Mouse (Mus musculus) heart, postnatal 10 days (tissue): ENCODE data around the gene Gtpbp6. TPM values are rescaled to one million over a fixed set of nuclear protein-coding genes. Genes with fewer than 3 reads are reported as not detected.
"Not testable (repeated sequence)": the region's sequence is repeated elsewhere in the genome, so short reads cannot be mapped to it uniquely, and the experiment has no call there.

Experiments
- DNase-seq, 2 experiments: peaks; one replicate each; pipeline ENCODE4 v3.0.0; 2021
- intact Hi-C: fragments of 180-260 bp; cut with DNase I; formaldehyde crosslinking; loops from one replicate; pipeline ENCODE4 v1.15.1; 2025
- total RNA-seq, 2 experiments: library from RNA; stranded (reverse); gene quantifications; 2 replicates each; pipeline ENCODE4 v1.2.3; 2021

The Gtpbp6 gene
- total RNA-seq, 2 experiments from 2014 or later, result 29.8 to 30.1 TPM

DNA sequence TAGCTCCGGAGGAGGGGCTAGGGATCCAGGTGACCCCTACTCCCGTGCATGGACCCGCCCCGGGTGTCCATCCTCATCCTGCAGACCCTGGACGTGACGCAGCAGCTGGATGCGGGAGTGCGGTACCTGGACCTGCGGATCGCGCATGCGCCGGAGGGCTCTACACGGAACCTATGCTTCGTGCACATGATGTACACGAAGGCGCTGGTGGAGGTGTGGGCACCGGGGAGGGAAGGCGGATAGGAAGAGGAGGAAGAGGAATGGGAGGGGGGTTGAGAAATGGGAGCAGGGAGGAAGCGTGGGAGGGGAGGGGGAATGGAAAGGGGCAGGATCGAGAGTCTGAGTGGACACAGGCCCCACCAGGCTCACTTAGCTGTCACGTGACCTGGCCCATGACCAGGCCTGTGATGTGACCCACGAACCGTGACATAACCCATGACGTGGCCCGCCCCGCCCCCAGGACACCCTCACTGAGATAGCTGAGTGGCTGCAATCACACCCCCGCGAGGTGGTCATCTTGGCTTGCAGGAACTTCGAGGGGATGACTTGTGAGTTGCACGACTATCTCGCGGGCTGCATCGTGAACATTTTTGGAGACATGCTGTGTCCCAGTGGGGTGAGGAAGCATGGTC is 6.2 kb downstream of the Gtpbp6 start:
- intact Hi-C loops, result no loop called here

DNA sequence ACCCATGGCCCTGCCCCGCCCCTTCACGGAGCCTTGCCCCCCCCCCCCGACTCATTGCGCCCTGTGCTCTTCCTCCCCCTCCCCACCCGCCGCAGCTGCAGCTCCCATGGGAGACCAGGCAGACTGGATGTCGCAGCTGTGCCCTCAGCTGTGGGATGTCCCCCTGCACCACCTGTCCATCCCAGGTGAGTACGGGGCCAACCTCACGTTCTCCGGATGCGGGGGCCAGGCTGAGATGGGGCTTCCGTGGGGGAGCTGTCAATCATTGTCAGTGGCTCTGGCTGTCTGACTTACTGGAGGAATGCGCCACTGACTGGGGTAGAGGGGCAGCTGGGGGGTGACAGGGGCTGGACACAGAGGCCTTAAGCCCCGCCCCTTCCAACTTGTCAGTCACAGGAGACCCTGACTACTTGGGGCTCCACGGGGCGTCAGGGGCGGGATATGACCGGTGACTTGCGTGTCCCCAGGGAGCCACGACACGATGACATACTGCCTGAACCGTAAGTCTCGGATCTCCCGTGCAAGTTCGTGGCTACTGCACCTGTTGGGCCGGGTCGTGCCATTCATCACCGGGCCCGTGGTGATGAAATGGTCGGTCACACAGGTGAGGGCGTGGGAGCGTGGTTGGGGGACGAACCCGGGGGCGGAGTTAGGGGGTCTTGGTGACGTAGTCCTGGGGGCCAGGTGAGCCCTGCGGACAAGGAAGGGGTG is 6.9 kb downstream of the Gtpbp6 start:
- no peak for DNase-seq
- intact Hi-C loops, result no loop called here

More for the DNA sequence above, 6.2 kb downstream of the Gtpbp6 start:
- DNase-seq, result no peak

DNA sequence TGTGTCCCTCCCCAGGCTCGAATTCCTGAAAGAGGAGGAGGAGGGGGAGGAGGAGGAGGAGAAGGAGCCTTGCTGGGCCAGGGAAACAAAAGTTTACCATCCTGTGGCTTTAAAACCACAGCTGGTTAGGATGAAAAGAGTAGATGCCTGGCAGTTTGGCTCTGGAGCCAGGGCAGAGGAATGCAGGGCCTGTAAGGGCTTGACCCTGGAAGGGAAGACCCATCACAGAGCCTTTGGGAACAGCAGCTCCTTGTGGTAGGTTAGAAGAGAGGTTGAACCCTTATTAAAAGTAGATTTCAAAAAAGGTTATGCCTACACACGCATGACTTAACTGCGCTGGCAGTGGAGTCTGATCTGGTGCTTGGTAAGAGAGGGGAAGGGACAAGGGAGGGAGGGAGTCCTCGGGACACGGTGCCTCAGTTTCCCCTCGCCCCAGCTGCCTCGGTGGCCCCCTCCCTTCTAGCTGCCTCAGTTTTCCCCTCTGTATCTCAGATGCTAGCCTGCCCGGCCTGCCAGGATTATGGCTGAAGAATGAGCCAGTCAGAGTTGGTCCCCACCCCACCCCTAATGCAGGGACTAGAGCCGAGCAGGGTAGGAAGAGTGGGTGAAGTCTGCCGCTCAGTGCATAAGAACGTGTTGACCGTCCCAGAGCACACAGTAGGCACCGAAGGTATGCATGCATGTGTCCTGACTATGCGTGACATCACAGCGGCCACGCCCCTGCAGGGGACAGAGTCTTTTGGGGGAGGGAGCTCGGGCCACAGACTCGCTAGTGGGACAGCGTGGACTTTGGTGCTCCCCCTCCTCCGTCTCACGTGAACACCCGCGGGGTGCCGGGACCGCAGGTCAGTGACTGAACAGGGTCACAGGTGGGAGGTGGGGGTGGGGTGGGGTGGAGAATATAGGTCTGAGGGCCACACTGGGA is 8.1 kb downstream of the Gtpbp6 start, which contains the start of gene Plcxd1:
TSS of gene Plcxd1 (plus strand) at position 314 of the 925 bp plus-strand sequence.
- no peak for DNase-seq
- intact Hi-C loops, result no loop called here

DNA sequence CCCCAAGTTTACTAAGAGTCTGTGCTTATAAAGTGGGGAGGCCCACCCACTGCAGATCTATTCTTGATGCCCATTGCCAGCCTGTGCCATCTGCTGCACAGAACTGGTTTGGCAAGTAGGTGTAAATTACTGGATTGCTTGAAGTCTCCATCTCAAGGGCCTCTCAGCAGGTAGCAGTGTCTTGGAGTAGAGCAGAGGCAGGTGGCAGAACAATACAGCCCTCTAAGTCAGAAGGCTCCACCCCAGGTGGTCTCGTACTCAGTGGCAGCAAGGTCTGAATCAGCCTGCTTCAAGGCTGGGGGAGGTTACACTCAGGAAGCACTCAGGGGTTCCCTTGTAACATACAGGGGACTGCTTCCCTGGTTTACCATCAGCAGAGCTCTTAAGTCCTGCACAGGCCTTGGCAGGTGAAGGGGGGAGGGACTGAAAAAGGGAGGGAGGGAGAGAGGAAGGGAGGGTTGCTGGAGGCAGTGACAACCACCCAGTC is 9.0 kb downstream of the Gtpbp6 start:
- intact Hi-C loops, result no loop called here
- DNase-seq, result no peak

DNA sequence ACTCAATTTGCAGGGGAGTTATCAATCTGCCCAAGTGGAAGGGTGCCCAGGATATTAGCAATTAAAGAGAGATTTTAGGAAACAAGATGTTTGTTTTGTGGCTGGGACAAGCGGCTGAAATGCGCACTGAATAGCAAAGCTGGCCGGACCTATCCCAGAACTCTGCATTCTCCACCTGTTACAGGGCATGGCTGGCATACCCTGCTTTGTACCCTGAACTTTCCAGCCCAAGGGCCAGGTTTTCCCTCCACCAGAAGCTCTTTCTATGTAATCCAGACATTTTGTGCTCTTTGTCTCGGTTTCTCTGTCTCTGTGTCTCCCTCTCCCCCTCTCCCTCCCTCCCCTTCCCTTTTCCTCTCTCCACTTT is 13.2 kb downstream of the Gtpbp6 start:
- DNase-seq, result no peak

DNA sequence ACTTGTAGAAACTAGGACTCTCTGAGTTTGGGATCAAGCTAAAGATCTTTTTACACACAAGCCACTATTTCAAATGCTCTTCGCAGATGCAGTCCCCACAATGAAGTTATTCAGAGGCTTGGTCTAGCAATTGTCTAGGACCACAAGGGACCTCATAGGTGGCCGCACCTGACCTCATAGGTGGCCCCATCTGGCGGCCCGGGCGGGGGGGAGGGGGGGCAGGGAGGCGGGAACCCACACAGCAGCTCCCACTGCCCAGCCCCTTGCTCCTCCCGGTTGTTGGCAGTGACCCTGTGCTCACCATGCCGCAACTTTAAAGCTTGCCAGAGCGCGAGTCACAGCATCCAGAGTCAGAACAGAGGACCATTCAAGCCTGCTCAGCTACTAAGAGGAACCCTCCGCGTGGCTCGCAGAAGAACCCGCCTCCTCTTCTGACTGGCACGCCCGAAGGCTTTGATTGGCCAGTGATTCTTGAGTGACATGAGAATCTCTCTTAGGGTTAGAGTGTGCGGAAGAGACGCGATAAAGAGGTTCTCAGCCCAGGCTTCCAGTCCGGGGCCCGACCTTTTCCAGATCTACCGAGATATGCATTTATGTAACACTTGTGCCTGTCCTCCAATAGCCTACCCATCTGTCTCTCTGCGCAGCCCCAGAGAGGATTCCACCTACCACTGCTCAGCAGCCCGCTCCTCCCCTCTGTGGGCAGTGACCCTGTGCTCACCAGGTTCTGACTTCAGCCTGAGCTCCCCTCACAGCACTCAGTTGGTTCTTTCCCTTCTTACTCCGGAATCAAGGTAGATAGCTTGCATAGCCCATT is 13.8 kb downstream of the Gtpbp6 start, which contains the start of gene Gm35315:
TSS of gene Gm35315 (minus strand) at position 391 of the 817 bp plus-strand sequence.
- DNase-seq, result peak; percentile 88 to 89
- intact Hi-C loops, result no loop called here

More for the DNA sequence above, 13.2 kb downstream of the Gtpbp6 start:
- intact Hi-C loops, result no loop called here

DNA sequence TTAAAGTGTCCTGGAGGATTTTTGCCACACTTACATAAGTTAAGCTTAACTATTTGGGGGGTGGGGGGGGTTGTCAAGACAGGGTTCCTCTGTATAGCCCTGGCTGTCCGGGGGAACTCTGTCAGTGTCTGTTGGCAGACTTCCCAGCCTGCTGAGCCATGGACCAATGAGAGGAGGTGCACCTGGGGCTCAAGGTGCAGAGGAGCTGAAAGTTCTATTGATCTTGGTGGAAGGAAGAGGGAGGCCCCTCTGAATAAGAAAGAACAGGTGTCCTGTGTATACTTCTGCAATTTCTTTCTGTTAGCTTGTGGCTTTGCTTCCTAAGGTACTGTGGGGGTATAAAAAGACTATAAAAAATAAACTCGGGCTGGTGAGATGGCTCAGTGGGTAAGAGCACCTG is 16.5 kb downstream of the Gtpbp6 start:
- intact Hi-C loops, result no loop called here

DNA sequence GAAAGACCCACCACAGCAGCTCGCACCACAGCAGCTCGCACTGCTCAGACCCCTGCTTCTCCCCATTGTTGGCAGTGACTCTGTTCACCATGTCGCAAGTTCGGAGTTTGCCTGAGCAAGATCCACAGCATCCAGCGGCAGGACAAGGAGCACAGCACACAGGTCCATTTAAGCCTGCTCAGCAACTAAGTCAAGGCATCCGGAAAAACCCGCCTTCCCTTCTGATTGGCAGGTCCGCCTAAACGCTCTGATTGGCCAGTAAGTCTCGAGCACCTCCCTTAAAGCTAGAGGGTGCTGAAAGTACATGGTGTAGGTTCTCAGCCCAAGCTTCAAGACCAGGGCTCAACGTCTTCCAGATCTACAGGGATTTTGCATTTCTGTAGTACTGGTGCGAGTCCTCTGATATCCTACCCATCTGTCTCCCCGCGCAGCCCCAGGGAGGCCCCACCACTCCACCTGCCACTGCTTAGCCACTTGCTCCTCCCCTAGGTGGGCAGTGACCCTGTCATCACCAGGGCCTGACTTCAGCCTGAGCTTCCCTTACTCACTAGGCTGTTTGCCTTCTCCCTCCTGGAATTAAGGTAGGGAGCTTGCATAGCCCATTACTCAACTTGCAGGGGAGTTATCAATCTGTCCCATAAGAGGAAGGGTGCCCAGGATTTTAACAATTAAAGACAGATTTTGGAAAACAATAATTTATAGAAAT is 21.7 kb downstream of the Gtpbp6 start:
- no peak for DNase-seq
- intact Hi-C loops, result no loop called here

More for the DNA sequence above, 16.5 kb downstream of the Gtpbp6 start:
- DNase-seq, result no peak

DNA sequence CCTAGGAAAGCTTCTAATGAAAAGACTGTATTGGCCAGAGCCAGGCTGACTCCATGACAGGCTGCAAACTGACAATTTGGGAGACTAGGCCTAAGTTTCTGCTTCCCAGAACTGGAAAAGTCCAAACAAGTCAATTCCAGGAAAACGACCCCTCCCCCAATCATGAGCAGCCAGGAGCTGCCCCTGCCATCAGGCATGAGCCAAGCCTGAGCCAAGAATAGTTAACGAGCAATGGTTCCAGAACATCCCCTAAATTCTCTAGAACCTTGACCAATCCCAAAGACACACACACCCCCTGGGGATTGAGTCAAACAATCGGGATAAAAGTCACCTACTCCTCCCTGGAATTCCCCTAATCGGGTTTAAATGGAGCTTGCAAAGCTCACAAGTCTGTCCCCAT is 25.0 kb downstream of the Gtpbp6 start:
- intact Hi-C loops, result no loop called here

DNA sequence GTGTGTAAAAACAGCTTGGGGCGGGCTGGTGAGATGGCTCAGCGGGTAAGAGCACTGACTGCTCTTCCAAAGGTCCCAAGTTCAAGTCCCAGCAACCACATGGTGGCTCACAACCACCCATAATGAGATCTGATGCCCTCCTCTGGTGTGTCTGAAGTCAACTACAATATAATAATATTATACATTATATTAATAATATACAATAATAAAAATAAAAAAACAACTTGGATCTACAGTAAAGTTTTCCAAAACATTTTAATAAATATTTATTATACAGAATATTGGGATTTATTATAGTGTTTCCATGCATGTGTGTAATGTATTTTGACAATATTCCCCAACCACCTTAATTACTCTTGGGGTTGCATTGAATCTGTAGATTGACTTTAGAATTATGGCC is 35.6 kb downstream of the Gtpbp6 start, which contains the start of gene Gm17655:
TSS of gene Gm17655 (minus strand) at position 101 of the 400 bp plus-strand sequence.
- intact Hi-C loops, DNase-seq: not testable (repeated sequence)

More for the DNA sequence above, 25.0 kb downstream of the Gtpbp6 start:
- no peak for DNase-seq

DNA sequence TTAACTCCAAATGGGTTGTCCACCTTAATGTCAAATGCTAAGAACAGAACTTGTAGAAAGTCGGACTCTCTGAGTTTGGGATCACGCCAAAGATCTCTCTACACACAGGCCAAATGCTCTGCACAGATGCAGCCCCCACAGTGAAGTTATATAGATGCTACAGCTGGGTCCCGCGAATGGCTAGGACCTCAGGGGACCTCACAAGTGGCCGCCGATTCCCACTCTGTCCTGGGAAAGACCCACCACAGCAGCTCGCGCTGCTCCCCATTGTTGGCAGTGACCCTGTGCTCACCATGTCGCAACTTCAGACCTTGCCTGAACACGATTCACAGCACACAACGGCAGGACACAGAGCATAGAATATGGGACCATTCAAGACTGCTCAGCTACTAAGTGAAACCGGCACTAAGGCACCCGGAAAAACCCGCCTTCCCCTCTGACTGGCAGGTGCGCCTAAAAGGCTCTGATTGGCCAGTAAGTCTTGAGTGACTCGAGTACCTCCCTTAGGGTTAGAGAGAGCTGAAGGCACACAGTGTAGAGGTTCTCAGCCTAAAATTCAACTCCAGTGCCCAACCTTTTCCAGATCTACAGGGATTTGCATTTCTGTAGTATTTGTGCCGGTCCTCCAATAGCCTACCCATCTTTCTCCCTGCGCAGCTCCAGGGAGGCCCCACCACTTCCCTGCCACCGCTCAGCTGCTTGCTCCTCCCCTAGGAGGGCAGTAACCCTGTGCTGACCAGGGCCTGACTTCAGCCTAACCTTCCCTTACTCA is 50.2 kb downstream of the Gtpbp6 start:
- intact Hi-C loops, result loop anchor here (5.0 kb wide), 3 partner anchors 49 to 191 kb away; partner anchors contain the start of genes Chfr and Gtpbp6
- peak; percentile 92 for DNase-seq

Other genes starting within 250 kb of the Gtpbp6 start
- gene Gm15446, start 184.8 kb downstream of the Gtpbp6 start, total RNA-seq, result 1 to 10 TPM; 3.4 to 4.9 TPM
- 10 to 100 TPM in 1 of 2 experiments, 1 to 10 TPM in 1; 7.9 to 10.0 TPM for gene Zfp932, start 111.7 kb downstream of the Gtpbp6 start, total RNA-seq
- gene Gm17655, start 35.7 kb downstream of the Gtpbp6 start, total RNA-seq, result 1 to 10 TPM; 1.2 to 5.3 TPM
- under 1 TPM in 1 of 2 experiments, not detected in 1; 0.07 TPM for gene Gm35315, start 13.8 kb downstream of the Gtpbp6 start, total RNA-seq
- not detected for gene Plcxd1, start 8.2 kb downstream of the Gtpbp6 start, total RNA-seq
- gene Zfp605, start 1.9 kb upstream of the Gtpbp6 start, total RNA-seq, result 1 to 10 TPM; 3.4 to 3.7 TPM
- gene Chfr, start 27.6 kb upstream of the Gtpbp6 start, total RNA-seq, result 10 to 100 TPM; 21.6 to 22.1 TPM
- gene Golga3, start 68.5 kb upstream of the Gtpbp6 start, total RNA-seq, result 10 to 100 TPM; 35.3 to 39.5 TPM
- gene Ankle2, start 122.8 kb upstream of the Gtpbp6 start, total RNA-seq, result 10 to 100 TPM; 28.6 to 34.9 TPM
- gene Pgam5, start 161.7 kb upstream of the Gtpbp6 start, total RNA-seq, result 10 to 100 TPM; 35.5 to 39.0 TPM
- 10 to 100 TPM; 25.6 to 28.5 TPM for gene Pxmp2, start 178.0 kb upstream of the Gtpbp6 start, total RNA-seq
- 1 to 10 TPM; 7.4 to 9.1 TPM for gene Pole, start 178.1 kb upstream of the Gtpbp6 start, total RNA-seq
- not detected for gene P2rx2, start 235.0 kb upstream of the Gtpbp6 start, total RNA-seq
- not detected for gene Lrcol1, start 236.5 kb upstream of the Gtpbp6 start, total RNA-seq